Mouse (Mus musculus) neural tube, embryonic 11.5 days (tissue): ENCODE results near the gene Ube2n. TPM values are rescaled to one million over a fixed set of nuclear protein-coding genes. Genes with fewer than 3 reads are reported as not detected.

Source experiments
- ATAC-seq: fragments of 200-750 bp; cut with Nextera tagmentation; 2 replicates; pipeline ENCODE4 v1.8.0; 2017; ENCODE audit warnings: moderate number of reproducible peaks, mild to moderate bottlenecking, moderate TSS enrichment, moderate library complexity; ENCODE audit not compliant: insufficient read depth, low FRiP score, low TSS enrichment
- DNase-seq: peaks from one replicate; pipeline ENCODE4 v3.0.0-alpha.2; 2015; ENCODE audit warnings: low spot score
- H3K27ac ChIP-seq: fragments of 300-500 bp; sonication (generic); 2 replicates; pipeline ENCODE4 v1.5.1; 2014; ENCODE audit warnings: low read depth, mild to moderate bottlenecking, low read length
- H3K27me3 ChIP-seq: fragments of 300-500 bp; sonication (generic); 2 replicates; pipeline ENCODE4 v1.6.1; 2014; ENCODE audit warnings: mild to moderate bottlenecking, low read length, mixed read lengths; ENCODE audit not compliant: control insufficient read depth, insufficient read depth
- H3K36me3 ChIP-seq: fragments of 300-500 bp; sonication (generic); 2 replicates; pipeline ENCODE4 v1.6.1; 2014; ENCODE audit warnings: mild to moderate bottlenecking, low read length, moderate library complexity, mixed read lengths; ENCODE audit not compliant: control insufficient read depth, insufficient read depth
- H3K4me1 ChIP-seq: fragments of 300-500 bp; sonication (generic); 2 replicates; pipeline ENCODE4 v1.6.1; 2014; ENCODE audit warnings: low read length, mixed read lengths; ENCODE audit not compliant: control insufficient read depth, insufficient read depth
- H3K4me2 ChIP-seq: fragments of 300-500 bp; sonication (generic); 2 replicates; pipeline ENCODE4 v1.6.1; 2014; ENCODE audit warnings: low read depth, mild to moderate bottlenecking, moderate library complexity
- H3K4me3 ChIP-seq: fragments of 300-500 bp; sonication (generic); 2 replicates; pipeline ENCODE4 v1.5.1; 2014; ENCODE audit warnings: low read depth, low read length
- H3K9ac ChIP-seq: fragments of 300-500 bp; sonication (generic); 2 replicates; pipeline ENCODE4 v1.6.1; 2014; ENCODE audit warnings: mild to moderate bottlenecking, low read length
- H3K9me3 ChIP-seq: fragments of 300-500 bp; sonication (generic); 2 replicates; pipeline ENCODE4 v1.6.1; 2016; ENCODE audit warnings: low read length; ENCODE audit not compliant: control insufficient read depth
- WGBS: fragments of 180-500 bp; shearing (Covaris S2); extraction: QIAGEN DNeasy Blood & Tissue Kit; methylation state at CpG from one replicate; pipeline ENCODE4 v1.1.7; 2014; 5-methylcytosine and 5-hydroxymethylcytosine counted together
- polyA plus RNA-seq: library from polyadenylated mRNA; unstranded; fragments of >200 nt; fragmentation: Nextera tagmentation; extraction: Ambion mirVana; gene quantifications from 2 replicates; pipeline ENCODE4 v1.2.1, GENCODE M21; 2014

The Ube2n gene
- polyA plus RNA-seq, 1 experiment from 2014 or later, result 477 TPM

GRCm38 (mm10) chr10:95513768-95514556 lies 983 bp upstream of the Ube2n start:
- no peaks in the 10 kb centered on the region for H3K36me3 ChIP-seq
- ATAC-seq, result peak; percentile 13; the same call in 1 of the 2 replicates
- peaks cover 2% of the 10 kb centered on the region; the same call in 1 of the 2 replicates for H3K4me1 ChIP-seq
- H3K9ac ChIP-seq, result peak overlapping the region; percentile 98
- H3K27ac ChIP-seq, result peak overlapping the region; percentile 82
- peak overlapping the region; percentile 54 for H3K4me2 ChIP-seq
- 35% methylated on average over 15 of the region's 15 CpGs for WGBS
- no peaks in the 10 kb centered on the region for H3K27me3 ChIP-seq
- H3K9me3 ChIP-seq, result no peaks in the 10 kb centered on the region
- DNase-seq, result peak; percentile 25
- peak overlapping the region; percentile 97 for H3K4me3 ChIP-seq

DNA sequence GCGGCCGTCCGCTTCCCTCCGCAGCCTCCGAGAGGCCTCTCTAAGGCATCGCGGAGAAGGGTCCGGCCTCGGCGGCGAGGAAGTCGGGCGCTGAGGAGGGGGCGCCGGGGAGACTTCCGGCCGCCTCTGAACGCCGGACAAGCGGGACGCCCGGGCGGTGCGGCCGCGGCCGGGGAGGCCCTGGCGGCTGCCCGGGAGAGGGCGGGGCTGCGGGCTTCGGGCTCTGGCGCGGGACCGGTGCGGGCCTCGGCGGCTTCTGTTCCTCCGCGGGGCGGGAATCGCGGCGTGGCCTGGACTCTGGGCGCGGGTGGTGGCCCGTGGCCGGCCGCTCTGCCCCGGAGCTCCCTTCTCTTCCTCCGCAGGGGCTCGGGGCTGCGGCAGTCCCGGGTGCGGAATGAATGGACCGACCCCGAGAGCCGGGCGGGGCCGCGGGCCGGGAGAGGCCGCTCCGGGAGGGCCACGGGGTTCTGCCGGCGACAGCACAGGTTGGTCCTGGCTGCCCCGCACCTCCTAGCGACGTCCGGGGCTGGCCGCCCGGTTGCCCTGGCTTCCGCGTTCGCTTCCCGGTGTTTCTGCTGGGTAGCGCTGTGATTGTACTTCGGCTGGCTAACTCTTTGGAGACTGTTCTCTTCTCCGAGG lies 467 bp downstream of the Ube2n start:
- Histone ChIP-seq H3K4me2 (peak overlapping the region; percentile 64), H3K4me3 (peak overlapping the region; percentile 97), H3K4me1 (peaks cover 2% of the 10 kb centered on the region; the same call in 1 of the 2 replicates), H3K27ac (peak overlapping the region; percentile 82), H3K27me3 (no peaks in the 10 kb centered on the region), H3K36me3 (no peaks in the 10 kb centered on the region), H3K9ac (peak overlapping the region; percentile 98), H3K9me3 (no peaks in the 10 kb centered on the region)
- DNase-seq, result peak; percentile 61
- ATAC-seq, result peak; percentile 71
- WGBS, result under 1% methylated on average over 67 of the region's 80 CpGs

- no peaks in the 10 kb centered on the region for H3K27me3 ChIP-seq
- no peak overlapping the region for H3K4me2 ChIP-seq
- H3K27ac ChIP-seq, result no peak overlapping the region
- WGBS, result 93% methylated on average over 6 of the region's 6 CpGs
- no peak overlapping the region for H3K9ac ChIP-seq
- peaks cover 2% of the 10 kb centered on the region; the same call in 1 of the 2 replicates for H3K4me1 ChIP-seq
- DNase-seq, result no peak
- ATAC-seq, result no peak
- no peaks in the 10 kb centered on the region for H3K36me3 ChIP-seq
- H3K4me3 ChIP-seq, result no peak overlapping the region
- H3K9me3 ChIP-seq, result no peaks in the 10 kb centered on the region
Measured at GRCm38 (mm10) chr10:95517656-95518055, 2.7 kb downstream of the Ube2n start.

- Histone ChIP-seq H3K4me1 (no peaks in the 10 kb centered on the region), H3K4me2 (no peak overlapping the region), H3K27me3 (no peaks in the 10 kb centered on the region), H3K9me3 (no peaks in the 10 kb centered on the region), H3K9ac (no peak overlapping the region), H3K4me3 (no peak overlapping the region), H3K27ac (no peak overlapping the region), H3K36me3 (no peaks in the 10 kb centered on the region)
- WGBS, result 92% methylated on average over 6 of the region's 6 CpGs
- DNase-seq, result no peak
- ATAC-seq, result no peak
Measured at GRCm38 (mm10) chr10:95525037-95525675, 10.2 kb downstream of the Ube2n start.

GRCm38 (mm10) chr10:95525871-95526270 lies 10.9 kb downstream of the Ube2n start:
- H3K27me3 ChIP-seq, result no peaks in the 10 kb centered on the region
- H3K4me3 ChIP-seq, result no peak overlapping the region
- no peak for ATAC-seq
- 93% methylated on average over 5 of the region's 5 CpGs for WGBS
- H3K36me3 ChIP-seq, result no peaks in the 10 kb centered on the region
- H3K4me1 ChIP-seq, result 0 out of 2 replicates have a peak, but pooled peaks cover under 1% of the 10 kb centered on the region
- H3K9me3 ChIP-seq, result no peaks in the 10 kb centered on the region
- H3K27ac ChIP-seq, result no peak overlapping the region
- no peak for DNase-seq
- no peak overlapping the region for H3K4me2 ChIP-seq
- no peak overlapping the region for H3K9ac ChIP-seq

DNA sequence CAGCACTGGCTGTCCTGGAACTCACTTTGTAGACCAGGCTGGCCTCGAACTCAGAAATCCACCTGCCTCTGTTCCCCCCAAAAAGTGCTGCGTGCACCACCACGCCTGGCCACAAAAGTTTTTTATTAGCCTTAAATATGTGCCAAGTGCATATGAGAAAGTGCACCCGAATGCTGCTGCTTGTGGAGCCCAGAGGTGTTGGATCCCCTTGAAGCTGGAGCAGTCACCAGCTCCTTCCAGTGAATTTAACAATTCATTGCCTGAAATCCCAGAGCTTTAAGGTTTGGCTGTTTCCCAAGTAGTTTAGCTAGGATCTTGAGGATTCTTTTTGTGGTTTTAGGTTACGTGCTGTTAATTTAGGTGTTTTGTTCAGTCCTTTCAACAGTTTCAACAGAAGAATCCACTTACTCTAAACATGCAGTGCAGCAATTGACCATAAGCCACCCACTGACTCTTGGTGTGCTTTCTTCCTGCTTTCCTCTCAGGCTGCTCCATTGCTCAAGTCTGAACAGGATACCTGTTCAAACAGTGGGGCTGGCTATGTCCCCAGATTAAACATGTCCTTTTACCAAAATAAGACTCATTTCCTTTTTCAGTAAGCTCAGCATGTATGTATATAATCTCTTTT lies 11.7 kb downstream of the Ube2n start:
- Histone ChIP-seq H3K4me2 (no peak overlapping the region), H3K9me3 (no peaks in the 10 kb centered on the region), H3K36me3 (no peaks in the 10 kb centered on the region), H3K27ac (no peak overlapping the region), H3K27me3 (no peaks in the 10 kb centered on the region), H3K4me3 (no peak overlapping the region), H3K9ac (no peak overlapping the region), H3K4me1 (0 out of 2 replicates have a peak, but pooled peaks cover 2% of the 10 kb centered on the region)
- ATAC-seq (no peak), DNase-seq (no peak)
- 79% methylated on average over 5 of the region's 5 CpGs for WGBS

DNA sequence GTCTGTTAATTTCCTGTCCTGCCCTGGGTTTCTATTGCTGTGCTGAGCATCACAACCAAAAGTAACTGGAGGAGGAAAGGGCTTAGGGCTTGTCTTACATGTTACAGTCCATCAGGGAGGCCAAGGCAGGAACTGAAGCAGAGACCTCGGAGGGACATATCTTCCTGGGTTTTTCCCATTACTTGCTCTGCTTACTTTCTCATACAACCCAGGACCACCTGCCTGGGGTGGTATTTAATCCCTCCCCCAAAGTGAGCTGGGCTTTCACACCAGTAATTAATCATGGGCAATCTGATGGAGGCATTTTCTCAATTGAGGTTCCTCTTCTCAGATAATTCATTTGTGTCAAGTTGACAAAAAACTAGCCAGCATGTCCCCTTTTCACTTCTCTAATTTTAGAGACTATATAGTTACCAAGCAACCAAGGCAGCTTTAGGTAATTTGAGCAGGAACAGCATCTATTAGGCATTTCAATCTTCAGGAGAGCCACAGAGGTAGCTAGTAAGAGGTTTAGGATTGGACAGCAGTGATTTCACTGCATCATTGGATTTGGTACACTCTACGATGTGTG lies 15.7 kb downstream of the Ube2n start:
- Histone ChIP-seq H3K4me2 (no peak overlapping the region), H3K27me3 (no peaks in the 10 kb centered on the region), H3K36me3 (no peaks in the 10 kb centered on the region), H3K9ac (no peak overlapping the region), H3K4me3 (no peak overlapping the region), H3K9me3 (no peaks in the 10 kb centered on the region), H3K4me1 (0 out of 2 replicates have a peak, but pooled peaks cover 2% of the 10 kb centered on the region), H3K27ac (no peak overlapping the region)
- no peak for ATAC-seq
- WGBS, result 58% methylated on average over 2 of the region's 2 CpGs
- no peak for DNase-seq

GRCm38 (mm10) chr10:95532916-95533315 lies 18.0 kb downstream of the Ube2n start:
- 95% methylated on average over 5 of the region's 5 CpGs for WGBS
- no peak overlapping the region for H3K4me2 ChIP-seq
- H3K36me3 ChIP-seq, result no peaks in the 10 kb centered on the region
- DNase-seq, result no peak
- H3K9ac ChIP-seq, result no peak overlapping the region
- ATAC-seq, result no peak
- no peaks in the 10 kb centered on the region for H3K9me3 ChIP-seq
- no peak overlapping the region for H3K27ac ChIP-seq
- 0 out of 2 replicates have a peak, but pooled peaks cover 2% of the 10 kb centered on the region for H3K4me1 ChIP-seq
- no peak overlapping the region for H3K4me3 ChIP-seq
- H3K27me3 ChIP-seq, result no peaks in the 10 kb centered on the region
